Mouse (Mus musculus) E14TG2a.4 (cell line): ENCODE results near the gene Abcg1.

ENCODE experiments used
- CTCF ChIP-seq: conservative IDR thresholded peaks from 2 replicates; pipeline ENCODE4 v1.5.1; 2014; ENCODE audit warnings: low read length
- NANOG ChIP-seq: IDR thresholded peaks from 2 replicates; pipeline ENCODE4 v1.6.1; 2014; ENCODE audit warnings: borderline replicate concordance, low read length, mixed read lengths
- POU5F1 ChIP-seq: IDR thresholded peaks from 2 replicates; pipeline ENCODE4 v1.6.1; 2014; ENCODE audit warnings: low read length, borderline replicate concordance

DNA sequence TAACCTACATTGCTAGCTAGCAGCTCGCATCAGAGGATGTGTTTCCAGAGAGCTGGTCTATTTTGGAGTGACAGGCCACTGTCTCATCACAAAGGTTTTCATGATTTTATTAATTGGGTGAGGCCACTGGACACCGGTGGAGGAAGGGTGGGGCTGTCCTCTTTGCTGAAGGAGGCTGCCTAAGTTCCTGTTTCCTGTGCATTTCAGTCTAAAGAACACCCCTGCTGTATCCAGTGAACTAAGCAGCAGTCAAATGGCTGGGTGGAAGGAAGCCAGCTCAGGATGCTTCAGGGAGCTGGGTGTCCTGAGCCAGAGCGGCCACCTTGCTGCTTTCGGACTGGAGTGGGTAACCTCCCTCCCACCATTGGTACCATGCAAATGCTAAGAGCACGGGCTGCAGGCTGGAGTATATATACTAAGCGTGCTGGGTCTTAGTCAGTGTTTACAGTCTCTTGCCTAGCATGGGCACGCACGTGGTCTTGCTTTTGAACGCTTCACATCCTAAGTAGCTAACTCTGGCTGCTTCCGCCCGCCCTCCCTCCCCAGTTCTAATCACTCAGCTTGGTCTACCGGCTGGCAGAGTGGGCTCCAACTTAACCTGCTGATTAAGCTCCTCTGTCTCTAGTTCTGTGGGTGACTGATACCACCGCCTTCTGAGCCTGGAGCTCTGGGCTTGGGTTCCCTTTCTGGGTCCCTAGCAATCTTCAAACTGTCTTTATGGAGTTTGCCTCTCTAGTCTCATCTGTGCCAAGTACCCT, 3.3 kb downstream of the Abcg1 start:
- TF ChIP-seq CTCF (no peak), NANOG (no peak), POU5F1 (no peak)
